9 mouse cellular contexts compared by ENCODE assay signal in the genomic region with DNA sequence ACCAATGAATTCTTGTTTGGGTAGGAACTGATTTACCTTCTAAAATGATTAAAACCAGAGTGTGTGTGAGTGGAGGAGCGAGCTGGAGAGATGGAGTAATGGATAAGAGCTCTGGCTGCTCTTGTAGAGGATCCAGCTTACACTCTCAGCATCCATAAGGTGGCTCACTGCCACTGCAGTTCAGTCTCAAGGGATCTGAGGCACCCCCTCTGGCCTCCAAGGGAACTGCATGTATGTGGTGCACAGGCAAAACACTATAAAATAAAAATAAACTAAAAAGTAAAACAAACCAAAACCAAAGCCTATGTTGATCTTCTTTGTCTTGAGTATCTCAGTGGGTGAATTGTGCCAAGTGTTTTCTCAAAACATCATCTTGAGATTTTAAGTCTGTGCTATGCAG. TPM values are rescaled to one million over a fixed set of nuclear protein-coding genes. Genes with fewer than 3 reads are reported as not detected.
DNase-seq lines count a peak whose midpoint lies in the region; ATAC-seq and TF ChIP-seq lines count a peak whose summit lies in the region.
"Had no signal": no experiment of that assay in that cellular context is flagged by ENCODE, and none has a peak within 500 bp of the region (broad histone marks: within the 10 kb centered on the region; RNA-seq: fewer than 3 reads in every experiment).

No protein-coding gene starts in this region.

- dilution Hi-C loops in CH12.LX (cut with MboI; ENCODE audit: extremely low pct_ligation_motif_present, extremely low pct_unique_long_range_greater_than_20kb, low sequenced_read_pairs): no loop called here

- no peaks in the 10 kb centered on the region for H3K36me3 ChIP-seq in hindbrain, embryonic 10.5 days
- H3K36me3 ChIP-seq in hindbrain, embryonic 12.5 days: no peaks in the 10 kb centered on the region
- no peaks in the 10 kb centered on the region for H3K36me3 ChIP-seq in CH12.LX (replicated peaks in 1 of 2; ENCODE audit: control insufficient read depth in 1 of 2, insufficient read depth in 1 of 2, low read length in 1 of 2)
- no peaks in the 10 kb centered on the region for H3K36me3 ChIP-seq in stomach, postnatal 0 days (ENCODE audit: control insufficient read depth, insufficient read depth, low read length)
- H3K36me3 ChIP-seq: lung, embryonic 15.5 days had no signal

- H3K27ac ChIP-seq in hindbrain, embryonic 10.5 days: no peak overlapping the region
- H3K27ac ChIP-seq in hindbrain, embryonic 12.5 days: no peak overlapping the region
- no peak overlapping the region for H3K27ac ChIP-seq in CH12.LX (ENCODE audit: insufficient read depth, low read depth)
- no peak overlapping the region for H3K27ac ChIP-seq in stomach, postnatal 0 days (replicated peaks)
- H3K27ac ChIP-seq: lung, embryonic 15.5 days had no signal

- WGBS in hindbrain, embryonic 10.5 days: 49% methylated on average over 1 of the region's 1 CpGs
- 50% methylated on average over 1 of the region's 1 CpGs for WGBS in hindbrain, embryonic 12.5 days
- WGBS in stomach, postnatal 0 days: 44% methylated on average over 1 of the region's 1 CpGs

- no peaks in the 10 kb centered on the region for H3K79me2 ChIP-seq in CH12.LX (replicated peaks; ENCODE audit: control insufficient read depth, extremely low read depth, insufficient read depth, poor library complexity, severe bottlenecking)

- in situ Hi-C loops in CH12.LX (cut with MboI; ENCODE audit: low pct_ligation_motif_present, low pct_unique_long_range_greater_than_20kb, low sequenced_read_pairs): no loop called here

- H3K4me1 ChIP-seq in hindbrain, embryonic 10.5 days (replicated peaks): peaks cover 36% of the 10 kb centered on the region
- H3K4me1 ChIP-seq in hindbrain, embryonic 12.5 days: peaks cover 13% of the 10 kb centered on the region
- peaks cover 26 to 49% of the 10 kb centered on the region in 2 experiments for H3K4me1 ChIP-seq in CH12.LX (ENCODE audit: control insufficient read depth in 1 of 2, insufficient read depth in 2 of 2)
- peaks cover 2% of the 10 kb centered on the region; the same call in 1 of the 2 replicates for H3K4me1 ChIP-seq in stomach, postnatal 0 days (replicated peaks; ENCODE audit: control insufficient read depth, insufficient read depth)

- no peak overlapping the region for H3K4me2 ChIP-seq in hindbrain, embryonic 12.5 days (replicated peaks)
- no peak overlapping the region for H3K4me2 ChIP-seq in CH12.LX (ENCODE audit: insufficient read depth, low read depth, poor library complexity, severe bottlenecking)
- no peak overlapping the region for H3K4me2 ChIP-seq in stomach, postnatal 0 days (replicated peaks; ENCODE audit: low read depth)
- H3K4me2 ChIP-seq: lung, embryonic 15.5 days had no signal

- peak; percentile 81 for TF ChIP-seq RAD21 in CH12.LX (IDR thresholded peaks at IDR 0.05; ENCODE audit: low read depth, low read length)

- TF ChIP-seq CTCF in CH12.LX (conservative IDR thresholded peaks at IDR 0.05 in 1 of 2, IDR thresholded peaks at IDR 0.05 in 1 of 2; ENCODE audit: low read depth in 2 of 2, low read length in 2 of 2): peak; percentile 69 to 100; a peak in 3 of 4 replicates
- TF ChIP-seq CTCF in stomach, postnatal 0 days (IDR thresholded peaks at IDR 0.05; ENCODE audit: low read depth): peak; percentile 94

- TF ChIP-seq POLR2A in CH12.LX (IDR thresholded peaks at IDR 0.05; ENCODE audit: low read depth, low read length): no peak

- DNase-seq in hindbrain, embryonic 10.5 days (ENCODE audit: low spot score): peak; percentile 52
- DNase-seq in CH12.LX (ENCODE audit: extremely low read depth): peak; percentile 77
- DNase-seq in c-Kit-positive CD71-negative TER-119-negative erythroid progenitor cells, embryonic 14.5 days (ENCODE audit: low read depth): peak; percentile 71
- DNase-seq in layer of hippocampus, adult 18-20 months (ENCODE audit: low spot score in 2 of 2): peak; percentile 64 to 89
- peak; percentile 83 for DNase-seq in stomach, postnatal 0 days (ENCODE audit: low spot score)

- ATAC-seq in hindbrain, embryonic 12.5 days (ENCODE audit: low FRiP score): no peak
- ATAC-seq in frontal cortex, adult (ENCODE audit: low TSS enrichment): peak; percentile 96
- ATAC-seq in megakaryocyte, adult 5-6 weeks (ENCODE audit: poor library complexity, severe bottlenecking): peak; percentile 85
- no peak for ATAC-seq in stomach, postnatal 0 days (ENCODE audit: low FRiP score, low TSS enrichment)

- H3K4me3 ChIP-seq in hindbrain, embryonic 10.5 days: no peak overlapping the region
- no peak overlapping the region for H3K4me3 ChIP-seq in hindbrain, embryonic 12.5 days
- no peak overlapping the region for H3K4me3 ChIP-seq in CH12.LX (replicated peaks in 1 of 3; ENCODE audit: low read depth in 2 of 3, low read length in 2 of 3, poor library complexity in 1 of 3)
- no peak overlapping the region for H3K4me3 ChIP-seq in stomach, postnatal 0 days (ENCODE audit: low read depth, low read length)
- H3K4me3 ChIP-seq: lung, embryonic 15.5 days had no signal

- no peak for TF ChIP-seq EP300 in CH12.LX (IDR thresholded peaks at IDR 0.05; ENCODE audit: low read length)
- TF ChIP-seq EP300 in stomach, postnatal 0 days (optimal IDR thresholded peaks at IDR 0.05): no peak

- H3K9ac ChIP-seq in hindbrain, embryonic 12.5 days: no peak overlapping the region
- H3K9ac ChIP-seq in CH12.LX (ENCODE audit: insufficient read depth, low read depth): no peak overlapping the region
- H3K9ac ChIP-seq in stomach, postnatal 0 days (ENCODE audit: low read length): no peak overlapping the region
- H3K9ac ChIP-seq: lung, embryonic 15.5 days had no signal

- peaks cover 3% of the 10 kb centered on the region; the same call in 1 of the 2 replicates for H3K27me3 ChIP-seq in hindbrain, embryonic 10.5 days (ENCODE audit: insufficient read depth, poor library complexity, severe bottlenecking)
- no peaks in the 10 kb centered on the region for H3K27me3 ChIP-seq in hindbrain, embryonic 12.5 days
- peaks cover 9% of the 10 kb centered on the region for H3K27me3 ChIP-seq in CH12.LX (replicated peaks)
- H3K27me3 ChIP-seq in stomach, postnatal 0 days (ENCODE audit: control insufficient read depth, insufficient read depth, low read length): no peaks in the 10 kb centered on the region
- H3K27me3 ChIP-seq: lung, embryonic 15.5 days had no signal

- H3K9me3 ChIP-seq in hindbrain, embryonic 10.5 days: no peaks in the 10 kb centered on the region
- no peaks in the 10 kb centered on the region for H3K9me3 ChIP-seq in hindbrain, embryonic 12.5 days (replicated peaks)
- H3K9me3 ChIP-seq in CH12.LX (replicated peaks; ENCODE audit: low read length): no peaks in the 10 kb centered on the region
- no peaks in the 10 kb centered on the region for H3K9me3 ChIP-seq in stomach, postnatal 0 days (ENCODE audit: control insufficient read depth, low read length)
- H3K9me3 ChIP-seq: lung, embryonic 15.5 days had no signal

RNA-seq across cellular contexts. Expression of a gene that starts 4.6 kb away (rescaled TPM):
- polyA plus RNA-seq in hindbrain, embryonic 10.5 days (2016; fragmentation: Nextera tagmentation; extraction: Ambion mirVana): 0.12 and 0.33 TPM in 2 replicates
- polyA plus RNA-seq in hindbrain, embryonic 12.5 days (2016; fragmentation: Nextera tagmentation; extraction: Ambion mirVana): 0.05 and 0.35 TPM in 2 replicates
- total RNA-seq in CH12.LX (2012; rRNA removed) (0.08 and 0.17 TPM in 2 replicates), CH12.LX (2014; rRNA removed) (0.14 and 0.26 TPM in 2 replicates)
- polyA plus RNA-seq in CH12.LX (2012; ENCODE audit: insufficient read length, low read depth): 0.14 and 0.24 TPM in 2 replicates
- total RNA-seq in layer of hippocampus, adult 18-20 months (2021): under 1 TPM; 0.15 to 0.64 TPM
- 0.40 TPM in 1 of 2 replicates, not detected in the other for total RNA-seq in megakaryocyte, adult 5-6 weeks (2015)
- total RNA-seq in megakaryocyte, adult 5-6 weeks (2017): 0.44 TPM in 1 of 2 replicates, not detected in the other
- polyA plus RNA-seq in stomach, postnatal 0 days (2015; fragmentation: Nextera tagmentation; extraction: Ambion mirVana): 0.56 and 0.65 TPM in 2 replicates

RNA-seq across cellular contexts. Expression of a gene that starts 5.1 kb away (rescaled TPM):
- polyA plus RNA-seq in hindbrain, embryonic 10.5 days (2016; fragmentation: Nextera tagmentation; extraction: Ambion mirVana): 21.4 and 24.2 TPM in 2 replicates
- polyA plus RNA-seq in hindbrain, embryonic 12.5 days (2016; fragmentation: Nextera tagmentation; extraction: Ambion mirVana): 22.4 and 23.5 TPM in 2 replicates
- total RNA-seq in CH12.LX (2012; rRNA removed) (32.8 and 50.6 TPM in 2 replicates), CH12.LX (2014; rRNA removed) (31.1 and 35.8 TPM in 2 replicates)
- 29.8 and 31.8 TPM in 2 replicates for polyA plus RNA-seq in CH12.LX (2012; ENCODE audit: insufficient read length, low read depth)
- total RNA-seq in layer of hippocampus, adult 18-20 months (2021): 10 to 100 TPM; 11.4 to 12.2 TPM
- total RNA-seq in megakaryocyte, adult 5-6 weeks (2015): 9.4 and 11.8 TPM in 2 replicates
- 33.7 and 37.6 TPM in 2 replicates for total RNA-seq in megakaryocyte, adult 5-6 weeks (2017)
- polyA plus RNA-seq in stomach, postnatal 0 days (2015; fragmentation: Nextera tagmentation; extraction: Ambion mirVana): 6.4 and 7.5 TPM in 2 replicates

RNA-seq across cellular contexts. Expression of a gene that starts 20.5 kb away (rescaled TPM):
- polyA plus RNA-seq in hindbrain, embryonic 10.5 days (2016; fragmentation: Nextera tagmentation; extraction: Ambion mirVana): 33.2 and 38.1 TPM in 2 replicates
- 63.5 and 68.3 TPM in 2 replicates for polyA plus RNA-seq in hindbrain, embryonic 12.5 days (2016; fragmentation: Nextera tagmentation; extraction: Ambion mirVana)
- total RNA-seq in CH12.LX (2012; rRNA removed) (66.7 and 77.6 TPM in 2 replicates), CH12.LX (2014; rRNA removed) (61.4 and 66.0 TPM in 2 replicates)
- 73.2 and 90.8 TPM in 2 replicates for polyA plus RNA-seq in CH12.LX (2012; ENCODE audit: insufficient read length, low read depth)
- total RNA-seq in layer of hippocampus, adult 18-20 months (2021): 10 to 100 TPM; 71.8 to 74.1 TPM
- total RNA-seq in megakaryocyte, adult 5-6 weeks (2015): 1.9 and 3.0 TPM in 2 replicates
- total RNA-seq in megakaryocyte, adult 5-6 weeks (2017): 0.99 and 2.9 TPM in 2 replicates
- polyA plus RNA-seq in stomach, postnatal 0 days (2015; fragmentation: Nextera tagmentation; extraction: Ambion mirVana): 48.4 and 52.0 TPM in 2 replicates

RNA-seq across cellular contexts. Expression of a gene that starts 25.8 kb away (rescaled TPM):
- polyA plus RNA-seq in hindbrain, embryonic 10.5 days (2016; fragmentation: Nextera tagmentation; extraction: Ambion mirVana): 24.1 and 24.4 TPM in 2 replicates
- 30.4 and 35.8 TPM in 2 replicates for polyA plus RNA-seq in hindbrain, embryonic 12.5 days (2016; fragmentation: Nextera tagmentation; extraction: Ambion mirVana)
- total RNA-seq in CH12.LX (2012; rRNA removed) (under 0.01 and 0.04 TPM in 2 replicates), CH12.LX (2014; rRNA removed) (not detected in 2 replicates)
- 0.04 and 0.10 TPM in 2 replicates for polyA plus RNA-seq in CH12.LX (2012; ENCODE audit: insufficient read length, low read depth)
- 1 to 10 TPM; 7.0 to 8.0 TPM for total RNA-seq in layer of hippocampus, adult 18-20 months (2021)
- total RNA-seq in megakaryocyte, adult 5-6 weeks (2015): 1.1 and 1.6 TPM in 2 replicates
- 1.4 and 1.5 TPM in 2 replicates for total RNA-seq in megakaryocyte, adult 5-6 weeks (2017)
- polyA plus RNA-seq in stomach, postnatal 0 days (2015; fragmentation: Nextera tagmentation; extraction: Ambion mirVana): 2.8 and 3.2 TPM in 2 replicates

RNA-seq across cellular contexts. Expression of a gene that starts 56.7 kb away (rescaled TPM):
- polyA plus RNA-seq in hindbrain, embryonic 10.5 days (2016; fragmentation: Nextera tagmentation; extraction: Ambion mirVana): 34.0 and 34.6 TPM in 2 replicates
- polyA plus RNA-seq in hindbrain, embryonic 12.5 days (2016; fragmentation: Nextera tagmentation; extraction: Ambion mirVana): 42.4 and 45.2 TPM in 2 replicates
- not detected in 2 replicates for total RNA-seq in CH12.LX (2012; rRNA removed)
- not detected in 2 replicates for total RNA-seq in CH12.LX (2014; rRNA removed)
- not detected in 2 replicates for polyA plus RNA-seq in CH12.LX (2012; ENCODE audit: insufficient read length, low read depth)
- total RNA-seq in layer of hippocampus, adult 18-20 months (2021): 1 to 10 TPM; 1.4 to 2.3 TPM
- total RNA-seq in megakaryocyte, adult 5-6 weeks (2015): not detected in 2 replicates
- not detected in 2 replicates for total RNA-seq in megakaryocyte, adult 5-6 weeks (2017)
- polyA plus RNA-seq in stomach, postnatal 0 days (2015; fragmentation: Nextera tagmentation; extraction: Ambion mirVana): 11.2 and 12.5 TPM in 2 replicates

Comparison
In these comparisons a context has a peak if more than half of its experiments do, and no peak if none do; other contexts are left out.
1. ATAC-seq: peak in frontal cortex, adult (single experiment) and megakaryocyte, adult 5-6 weeks (single experiment); none in hindbrain, embryonic 12.5 days (single experiment) and stomach, postnatal 0 days (single experiment).
2. Peak in every context shown above with its lines, with median percentiles within 50 percentile points of each other: DNase-seq.